Mouse (Mus musculus) forebrain, embryonic 14.5 days (tissue): ENCODE results near the gene Kcnk12. TPM values are rescaled to one million over a fixed set of nuclear protein-coding genes. Genes with fewer than 3 reads are reported as not detected.
A peak's percentile ranks its signal among the peaks of the same experiment; 100 is the strongest.

Experiments
- ATAC-seq: fragments of 200-750 bp; cut with Nextera tagmentation; 2 replicates; pipeline ENCODE4 v1.8.0; 2017; ENCODE audit warnings: mild to moderate bottlenecking, moderate library complexity
- DNase-seq: peaks from one replicate; pipeline ENCODE4 v3.0.0-alpha.2; 2015; ENCODE audit warnings: low spot score
- H3K27ac ChIP-seq: fragments of 300-500 bp; sonication (generic); 2 replicates; pipeline ENCODE4 v1.5.1; 2014; ENCODE audit warnings: low read depth, mild to moderate bottlenecking, control low read depth, low read length, moderate library complexity
- H3K27me3 ChIP-seq: fragments of 300-500 bp; sonication (generic); replicated peaks from 2 replicates; pipeline ENCODE4 v1.6.1; 2014; ENCODE audit warnings: low read length, control low read depth, mixed read lengths; ENCODE audit not compliant: control insufficient read depth, insufficient read depth
- H3K36me3 ChIP-seq: fragments of 300-500 bp; sonication (generic); 2 replicates; pipeline ENCODE4 v1.6.1; 2014; ENCODE audit warnings: low read length, control low read depth; ENCODE audit not compliant: control insufficient read depth, insufficient read depth
- H3K4me1 ChIP-seq: fragments of 300-500 bp; sonication (generic); 2 replicates; pipeline ENCODE4 v1.6.1; 2014; ENCODE audit warnings: antibody characterized with exemption, low read length, control low read depth; ENCODE audit not compliant: control insufficient read depth, insufficient read depth
- H3K4me2 ChIP-seq: fragments of 300-500 bp; sonication (generic); 2 replicates; pipeline ENCODE4 v1.6.1; 2014; ENCODE audit warnings: mild to moderate bottlenecking, control low read depth, low read length
- H3K4me3 ChIP-seq: fragments of 300-500 bp; sonication (generic); 2 replicates; pipeline ENCODE4 v1.5.1; 2014; ENCODE audit warnings: low read depth, low read length, control low read depth
- H3K9ac ChIP-seq: fragments of 300-500 bp; sonication (generic); 2 replicates; pipeline ENCODE4 v1.6.1; 2014; ENCODE audit warnings: mild to moderate bottlenecking, low read length, control low read depth, moderate library complexity
- H3K9me3 ChIP-seq: fragments of 300-500 bp; sonication (generic); replicated peaks from 2 replicates; pipeline ENCODE4 v1.6.1; 2016; ENCODE audit warnings: low read length, control low read depth, mixed read lengths; ENCODE audit not compliant: control insufficient read depth
- WGBS: fragments of 180-500 bp; shearing (Covaris S2); extraction: QIAGEN DNeasy Blood & Tissue Kit; methylation state at CpG from one replicate; pipeline ENCODE4 v1.1.7; 2014; 5-methylcytosine and 5-hydroxymethylcytosine counted together
- polyA plus RNA-seq: library from polyadenylated mRNA; unstranded; fragments of >200 nt; fragmentation: Nextera tagmentation; extraction: Ambion mirVana; gene quantifications from 2 replicates; pipeline ENCODE4 v1.2.1, GENCODE M21; 2014

Kcnk12 gene
- 0.93 and 1.2 TPM in 2 replicates for polyA plus RNA-seq

GRCm38 (mm10) chr17:87797688-87798291, at the start of gene Kcnk12:
TSS of gene Kcnk12 (minus strand) at chr17:87797994.
- no peak within 1 kb of the TSS for H3K27ac ChIP-seq
- H3K9ac ChIP-seq: peak within 1 kb of the TSS; percentile 60
- no peaks in the 10 kb centered on the region for H3K36me3 ChIP-seq
- ATAC-seq (peak; percentile 81), DNase-seq (peak; percentile 75)
- under 1% methylated on average over 42 of the region's 46 CpGs for WGBS
- H3K4me1 ChIP-seq: peaks cover 7% of the 10 kb centered on the region
- peak within 1 kb of the TSS; percentile 94 for H3K4me2 ChIP-seq
- no peaks in the 10 kb centered on the region for H3K9me3 ChIP-seq
- H3K4me3 ChIP-seq: peak within 1 kb of the TSS; percentile 48
- H3K27me3 ChIP-seq: peaks cover 58% of the 10 kb centered on the region

GRCm38 (mm10) chr17:87842156-87842555, 44.4 kb upstream of the Kcnk12 start:
- Histone ChIP-seq H3K9ac (no peak overlapping the region), H3K27ac (no peak overlapping the region), H3K36me3 (no peaks in the 10 kb centered on the region), H3K4me2 (no peak overlapping the region), H3K27me3 (no peaks in the 10 kb centered on the region), H3K9me3 (no peaks in the 10 kb centered on the region), H3K4me3 (no peak overlapping the region), H3K4me1 (no peaks in the 10 kb centered on the region)
- 85% methylated on average over 5 of the region's 5 CpGs for WGBS
- no peak for ATAC-seq
- no peak for DNase-seq

DNA sequence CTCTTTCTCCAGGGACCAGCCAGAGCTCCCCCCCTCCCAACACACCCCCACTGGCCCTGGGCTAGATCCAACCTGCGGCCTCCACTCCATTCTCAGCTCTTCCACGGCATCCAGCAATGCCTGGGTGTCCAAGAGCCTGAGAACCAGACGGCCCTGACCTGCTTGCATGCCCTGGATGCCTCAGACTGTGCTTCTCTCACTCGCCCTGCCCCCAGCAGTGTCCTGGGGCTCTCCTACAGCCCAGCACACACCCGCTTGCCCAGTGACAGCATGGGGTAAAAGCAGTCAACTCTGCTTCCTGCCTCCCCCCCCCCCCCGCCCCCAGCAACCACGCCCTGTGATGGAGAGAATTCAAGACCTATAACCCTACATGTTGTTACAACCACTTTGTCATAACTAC, 42.3 kb upstream of the Kcnk12 start:
- WGBS: 74% methylated on average over 7 of the region's 7 CpGs

DNA sequence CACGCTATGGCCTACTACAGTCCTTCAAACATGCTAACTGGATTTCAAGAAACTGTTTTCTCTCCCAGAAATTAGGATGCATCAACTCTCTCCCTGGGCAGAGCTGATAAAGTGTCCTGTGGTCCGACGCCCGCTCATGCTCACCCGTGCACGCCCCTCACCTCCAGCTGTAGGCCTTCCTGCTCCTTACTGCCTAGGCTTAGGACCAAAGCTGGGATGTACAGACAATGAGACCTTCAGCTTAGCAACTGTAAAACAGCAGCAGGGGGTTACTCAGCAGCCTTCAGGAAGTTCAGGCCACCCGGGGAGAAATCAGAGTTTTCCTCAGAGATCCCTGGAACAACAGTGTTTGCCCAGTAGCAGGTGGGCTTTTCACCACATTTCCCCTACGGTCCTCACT, 37.1 kb upstream of the Kcnk12 start:
- H3K4me2 ChIP-seq: no peak overlapping the region
- no peak overlapping the region for H3K4me3 ChIP-seq
- no peak overlapping the region for H3K9ac ChIP-seq
- DNase-seq: no peak
- no peaks in the 10 kb centered on the region for H3K27me3 ChIP-seq
- no peak for ATAC-seq
- no peaks in the 10 kb centered on the region for H3K9me3 ChIP-seq
- no peak overlapping the region for H3K27ac ChIP-seq
- H3K4me1 ChIP-seq: no peaks in the 10 kb centered on the region
- 19% methylated on average over 8 of the region's 8 CpGs for WGBS
- no peaks in the 10 kb centered on the region for H3K36me3 ChIP-seq

More for the DNA sequence above, 42.3 kb upstream of the Kcnk12 start:
- Histone ChIP-seq H3K9ac (no peak overlapping the region), H3K27me3 (no peaks in the 10 kb centered on the region), H3K4me2 (no peak overlapping the region), H3K4me3 (no peak overlapping the region), H3K9me3 (no peaks in the 10 kb centered on the region), H3K4me1 (no peaks in the 10 kb centered on the region), H3K27ac (no peak overlapping the region), H3K36me3 (no peaks in the 10 kb centered on the region)
- DNase-seq (no peak), ATAC-seq (no peak)

DNA sequence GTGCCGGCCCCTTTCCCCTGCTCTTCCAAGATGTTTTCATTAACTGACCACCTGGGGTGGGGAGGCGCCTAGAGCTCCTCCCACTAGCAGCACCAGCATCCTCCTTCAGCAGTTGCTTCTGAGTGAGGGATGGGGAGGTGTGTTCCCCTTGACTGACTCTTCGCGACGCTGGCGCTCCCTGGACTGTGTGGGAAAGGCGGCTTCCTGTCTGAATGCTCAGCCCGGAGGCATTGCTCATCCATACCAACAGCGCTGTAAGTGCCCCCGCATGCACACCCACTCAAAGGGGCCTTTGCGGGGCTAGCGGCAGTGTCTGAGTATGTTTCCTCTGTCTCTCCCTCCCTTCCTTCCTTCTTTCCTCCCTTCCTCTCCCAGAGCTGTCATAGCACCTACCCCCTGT, 29.1 kb upstream of the Kcnk12 start:
- Histone ChIP-seq H3K4me1 (no peaks in the 10 kb centered on the region), H3K4me2 (no peak overlapping the region), H3K4me3 (no peak overlapping the region), H3K9me3 (no peaks in the 10 kb centered on the region), H3K27me3 (no peaks in the 10 kb centered on the region), H3K36me3 (no peaks in the 10 kb centered on the region), H3K9ac (no peak overlapping the region), H3K27ac (no peak overlapping the region)
- no peak for ATAC-seq
- 31% methylated on average over 12 of the region's 12 CpGs for WGBS
- no peak for DNase-seq

DNA sequence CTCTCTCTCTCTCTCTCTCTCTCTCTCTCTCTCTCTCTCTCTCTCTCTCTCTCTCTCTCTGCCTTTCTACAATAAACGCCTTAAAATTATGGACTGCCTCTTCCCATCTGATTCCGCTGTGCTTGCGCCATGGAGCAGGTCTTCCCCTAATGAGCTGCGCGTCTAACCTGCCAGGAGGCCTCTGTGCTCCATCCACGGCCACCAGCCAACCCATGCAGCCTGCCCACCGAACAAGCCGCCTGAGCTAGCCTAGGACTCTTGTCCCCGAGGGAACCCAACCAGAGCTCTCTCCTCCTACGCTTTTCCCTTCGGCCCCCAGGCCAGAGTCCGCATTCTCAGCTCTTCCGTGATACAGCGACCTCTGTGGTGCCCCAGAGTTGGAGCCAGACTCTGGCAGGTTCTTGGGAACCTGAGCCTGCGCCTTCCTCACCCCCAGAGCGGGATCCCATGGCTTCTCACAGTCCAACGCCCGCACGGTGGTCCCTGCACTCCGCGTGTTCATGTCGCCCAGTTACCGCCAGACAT, 28.3 kb upstream of the Kcnk12 start:
- H3K4me1 ChIP-seq: no peaks in the 10 kb centered on the region
- H3K4me2 ChIP-seq: no peak overlapping the region
- no peak for ATAC-seq
- DNase-seq: no peak
- no peak overlapping the region for H3K9ac ChIP-seq
- no peaks in the 10 kb centered on the region for H3K9me3 ChIP-seq
- no peak overlapping the region for H3K27ac ChIP-seq
- H3K36me3 ChIP-seq: no peaks in the 10 kb centered on the region
- WGBS: 49% methylated on average over 23 of the region's 23 CpGs
- no peak overlapping the region for H3K4me3 ChIP-seq
- no peaks in the 10 kb centered on the region for H3K27me3 ChIP-seq

DNA sequence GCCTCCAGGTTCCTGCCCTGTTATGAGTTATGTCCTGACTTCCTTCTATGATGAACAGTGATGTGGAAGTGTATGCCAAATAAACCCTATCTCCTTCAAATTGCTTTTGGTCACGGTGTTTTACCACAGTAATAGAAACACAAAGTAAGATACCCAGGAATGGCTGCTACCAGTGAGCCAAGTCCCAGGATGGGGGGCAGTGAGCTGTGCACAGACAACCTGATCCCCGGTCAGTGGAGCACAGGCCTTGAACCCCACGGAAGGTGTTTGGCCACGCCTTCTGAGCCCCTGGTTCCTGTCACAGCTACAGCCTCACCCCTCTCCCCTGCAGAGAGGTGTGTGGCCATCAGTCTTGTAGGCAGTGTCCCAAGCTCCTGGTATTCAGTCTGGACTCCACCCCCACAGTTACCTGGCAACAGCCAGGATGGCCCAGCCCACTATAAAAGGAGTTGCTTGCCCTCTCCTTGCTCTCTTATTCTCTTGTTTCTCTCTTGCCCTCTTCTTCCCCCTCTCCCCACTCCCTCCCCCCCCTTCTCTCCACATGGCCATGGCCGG, 27.7 kb upstream of the Kcnk12 start:
- no peak for DNase-seq
- Histone ChIP-seq H3K4me1 (no peaks in the 10 kb centered on the region), H3K9me3 (no peaks in the 10 kb centered on the region), H3K4me2 (no peak overlapping the region), H3K4me3 (no peak overlapping the region), H3K27ac (no peak overlapping the region), H3K27me3 (no peaks in the 10 kb centered on the region), H3K9ac (no peak overlapping the region), H3K36me3 (no peaks in the 10 kb centered on the region)
- no peak for ATAC-seq
- WGBS: 55% methylated on average over 5 of the region's 5 CpGs

GRCm38 (mm10) chr17:87823031-87823430, 25.2 kb upstream of the Kcnk12 start:
- WGBS: 82% methylated on average over 3 of the region's 3 CpGs
- H3K36me3 ChIP-seq: no peaks in the 10 kb centered on the region
- no peak overlapping the region for H3K4me3 ChIP-seq
- no peaks in the 10 kb centered on the region for H3K9me3 ChIP-seq
- H3K4me1 ChIP-seq: no peaks in the 10 kb centered on the region
- DNase-seq (no peak), ATAC-seq (no peak)
- H3K4me2 ChIP-seq: no peak overlapping the region
- no peak overlapping the region for H3K27ac ChIP-seq
- H3K9ac ChIP-seq: no peak overlapping the region
- no peaks in the 10 kb centered on the region for H3K27me3 ChIP-seq

DNA sequence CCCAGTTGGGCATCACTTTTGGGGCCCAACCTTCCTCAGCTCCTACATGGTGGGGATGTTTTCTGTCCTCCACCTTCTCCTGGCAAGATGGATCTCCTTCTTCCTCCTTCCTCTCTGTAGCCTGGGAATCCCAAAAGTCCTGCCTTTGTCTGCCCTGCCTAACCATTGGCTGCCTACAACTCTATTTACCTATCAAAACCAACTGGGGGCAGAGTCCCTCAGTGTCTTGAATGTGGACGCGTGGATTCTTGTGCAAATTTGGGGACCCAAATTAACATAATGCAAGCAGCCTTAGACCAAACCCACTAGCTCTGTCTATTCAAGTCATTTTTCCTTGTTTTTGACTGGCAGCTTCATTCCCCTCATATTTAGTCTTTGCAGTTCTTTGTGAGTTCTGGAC, 11.8 kb upstream of the Kcnk12 start:
- no peak for DNase-seq
- Histone ChIP-seq H3K4me3 (no peak overlapping the region), H3K36me3 (no peaks in the 10 kb centered on the region), H3K9ac (no peak overlapping the region), H3K9me3 (no peaks in the 10 kb centered on the region), H3K27me3 (no peaks in the 10 kb centered on the region), H3K27ac (no peak overlapping the region), H3K4me2 (no peak overlapping the region), H3K4me1 (no peaks in the 10 kb centered on the region)
- 25% methylated on average over 2 of the region's 2 CpGs for WGBS
- no peak for ATAC-seq
